Mouse (Mus musculus) large intestine, adult 2 months (tissue): ENCODE results near the gene Zbtb33. TPM values are rescaled to one million over a fixed set of nuclear protein-coding genes. Genes with fewer than 3 reads are reported as not detected.

Experiments used
- polyA plus RNA-seq: library from polyadenylated mRNA; depleted of rRNA; stranded (reverse); fragments of >200 nt; gene quantifications from 2 replicates; pipeline ENCODE4 v1.2.3, GENCODE M21; 2012; rRNA removed

Gene Zbtb33
- polyA plus RNA-seq, 1 experiment, result 1.9 TPM

Other genes starting within 250 kb of the Zbtb33 start
- gene Btg1-ps1, start 171.0 kb upstream of the Zbtb33 start, polyA plus RNA-seq, result not detected in 2 replicates
- not detected in 2 replicates for gene Btg1-ps2, start 146.7 kb upstream of the Zbtb33 start, polyA plus RNA-seq
- gene Rhox10, start 123.3 kb upstream of the Zbtb33 start, polyA plus RNA-seq, result not detected in 2 replicates
- gene Rhox11, start 104.7 kb upstream of the Zbtb33 start, polyA plus RNA-seq, result not detected in 2 replicates
- gene Rhox12, start 78.9 kb upstream of the Zbtb33 start, polyA plus RNA-seq, result not detected in 2 replicates
- gene Rhox13, start 68.6 kb upstream of the Zbtb33 start, polyA plus RNA-seq, result not detected in 2 replicates
- gene Tmem255a, start 62.6 kb downstream of the Zbtb33 start, polyA plus RNA-seq, result 0.19 and 0.36 TPM in 2 replicates
- gene Atp1b4, start 126.4 kb downstream of the Zbtb33 start, polyA plus RNA-seq, result not detected in 2 replicates